Mouse (Mus musculus) kidney, embryonic 16.5 days (tissue): ENCODE measurements around the gene Zbtb45. TPM values are rescaled to one million over a fixed set of nuclear protein-coding genes. Genes with fewer than 3 reads are reported as not detected.
A peak's percentile ranks its signal among the peaks of the same experiment; 100 is the strongest.

Experiments used
- ATAC-seq: fragments of 200-750 bp; cut with Nextera tagmentation; 2 replicates; pipeline ENCODE4 v1.8.0; 2017; ENCODE audit warnings: moderate TSS enrichment; ENCODE audit not compliant: low FRiP score, low TSS enrichment
- H3K27ac ChIP-seq: fragments of 300-500 bp; sonication (generic); 2 replicates; pipeline ENCODE4 v1.5.1; 2014; ENCODE audit warnings: low read length
- H3K27me3 ChIP-seq: fragments of 300-500 bp; sonication (generic); 2 replicates; pipeline ENCODE4 v1.6.1; 2014; ENCODE audit warnings: low read length, control low read depth, mixed read lengths; ENCODE audit not compliant: insufficient read depth
- H3K36me3 ChIP-seq: fragments of 300-500 bp; sonication (generic); 2 replicates; pipeline ENCODE4 v1.6.1; 2014; ENCODE audit warnings: low read length, control low read depth, mixed read lengths; ENCODE audit not compliant: insufficient read depth
- H3K4me1 ChIP-seq: fragments of 300-500 bp; sonication (generic); 2 replicates; pipeline ENCODE4 v1.6.1; 2014; ENCODE audit warnings: low read length, control low read depth, mixed read lengths; ENCODE audit not compliant: insufficient read depth
- H3K4me2 ChIP-seq: fragments of 300-500 bp; sonication (generic); replicated peaks from 2 replicates; pipeline ENCODE4 v1.6.1; 2014; ENCODE audit warnings: low read depth, low read length
- H3K4me3 ChIP-seq: fragments of 300-500 bp; sonication (generic); 2 replicates; pipeline ENCODE4 v1.5.1; 2014; ENCODE audit warnings: mild to moderate bottlenecking, low read length
- H3K9ac ChIP-seq: fragments of 300-500 bp; sonication (generic); replicated peaks from 2 replicates; pipeline ENCODE4 v1.6.1; 2014; ENCODE audit warnings: low read length
- H3K9me3 ChIP-seq: fragments of 300-500 bp; sonication (generic); 2 replicates; pipeline ENCODE4 v1.6.1; 2016; ENCODE audit warnings: low read length, control low read depth
- WGBS: fragments of 180-500 bp; shearing (Covaris S2); extraction: QIAGEN DNeasy Blood & Tissue Kit; methylation state at CpG from one replicate; pipeline ENCODE4 v1.1.7; 2014; 5-methylcytosine and 5-hydroxymethylcytosine counted together
- polyA plus RNA-seq: library from polyadenylated mRNA; unstranded; fragments of >200 nt; fragmentation: Nextera tagmentation; extraction: Ambion mirVana; gene quantifications from 2 replicates; pipeline ENCODE4 v1.2.1, GENCODE M21; 2015

Zbtb45 gene
- polyA plus RNA-seq, 1 experiment from 2014 or later: 28.3 TPM

GRCm38 (mm10) chr7:13035211-13035855 lies 25.5 kb upstream of the Zbtb45 start:
- Histone ChIP-seq H3K9ac (peak overlapping the region; percentile 18; the same call in 1 of the 2 replicates), H3K4me1 (peaks cover 40% of the 10 kb centered on the region), H3K4me3 (no peak overlapping the region), H3K9me3 (no peaks in the 10 kb centered on the region), H3K4me2 (0 out of 2 replicates have a peak overlapping the region, but pooled peaks have one; percentile 86), H3K27me3 (no peaks in the 10 kb centered on the region), H3K36me3 (peaks cover 36% of the 10 kb centered on the region), H3K27ac (peak overlapping the region; percentile 95)
- no peak for ATAC-seq
- 82% methylated on average over 17 of the region's 17 CpGs for WGBS

GRCm38 (mm10) chr7:13034148-13034977 lies 24.5 kb upstream of the Zbtb45 start, which contains the start of gene Chmp2a:
Chmp2a (minus strand) TSS chr7:13034807.
- under 1% methylated on average over 45 of the region's 45 CpGs for WGBS
- H3K9me3 ChIP-seq: no peaks in the 10 kb centered on the region
- peak within 1 kb of the TSS; percentile 95 for H3K27ac ChIP-seq
- peak within 1 kb of the TSS; percentile 87 for H3K9ac ChIP-seq
- H3K27me3 ChIP-seq: no peaks in the 10 kb centered on the region
- H3K4me3 ChIP-seq: peak within 1 kb of the TSS; percentile 66
- ATAC-seq: peak; percentile 81
- peaks cover 39% of the 10 kb centered on the region for H3K4me1 ChIP-seq
- peak within 1 kb of the TSS; percentile 86 for H3K4me2 ChIP-seq
- peaks cover 46% of the 10 kb centered on the region for H3K36me3 ChIP-seq

- Histone ChIP-seq H3K4me1 (peaks cover 31% of the 10 kb centered on the region), H3K27ac (peak overlapping the region; percentile 95), H3K4me3 (peak overlapping the region; percentile 66), H3K9ac (peak overlapping the region; percentile 87), H3K4me2 (peak overlapping the region; percentile 86), H3K27me3 (no peaks in the 10 kb centered on the region), H3K36me3 (peaks cover 54% of the 10 kb centered on the region), H3K9me3 (no peaks in the 10 kb centered on the region)
- WGBS: 36% methylated on average over 13 of the region's 13 CpGs
- ATAC-seq: no peak
Measured at GRCm38 (mm10) chr7:13033451-13034147, 23.8 kb upstream of the Zbtb45 start.

GRCm38 (mm10) chr7:13032541-13032940 lies 22.7 kb upstream of the Zbtb45 start:
- Histone ChIP-seq H3K4me2 (no peak overlapping the region), H3K4me1 (peaks cover 31% of the 10 kb centered on the region), H3K4me3 (no peak overlapping the region), H3K36me3 (peaks cover 64% of the 10 kb centered on the region), H3K27ac (no peak overlapping the region), H3K27me3 (no peaks in the 10 kb centered on the region), H3K9me3 (no peaks in the 10 kb centered on the region), H3K9ac (no peak overlapping the region)
- WGBS: 87% methylated on average over 7 of the region's 7 CpGs
- no peak for ATAC-seq

GRCm38 (mm10) chr7:13031983-13032382 lies 22.1 kb upstream of the Zbtb45 start:
- Histone ChIP-seq H3K4me2 (no peak overlapping the region), H3K9me3 (no peaks in the 10 kb centered on the region), H3K36me3 (peaks cover 70% of the 10 kb centered on the region), H3K27me3 (no peaks in the 10 kb centered on the region), H3K4me3 (no peak overlapping the region), H3K9ac (no peak overlapping the region), H3K4me1 (peaks cover 31% of the 10 kb centered on the region), H3K27ac (no peak overlapping the region)
- 80% methylated on average over 2 of the region's 2 CpGs for WGBS
- no peak for ATAC-seq

- peaks cover 29% of the 10 kb centered on the region for H3K4me1 ChIP-seq
- H3K4me2 ChIP-seq: no peak overlapping the region
- no peak overlapping the region for H3K4me3 ChIP-seq
- WGBS: 72% methylated on average over 5 of the region's 5 CpGs
- no peaks in the 10 kb centered on the region for H3K9me3 ChIP-seq
- H3K9ac ChIP-seq: no peak overlapping the region
- ATAC-seq: no peak
- H3K27me3 ChIP-seq: no peaks in the 10 kb centered on the region
- no peak overlapping the region for H3K27ac ChIP-seq
- H3K36me3 ChIP-seq: peaks cover 78% of the 10 kb centered on the region
Measured at GRCm38 (mm10) chr7:13031069-13031468, 21.2 kb upstream of the Zbtb45 start.

- Histone ChIP-seq H3K4me3 (no peak overlapping the region), H3K9me3 (no peaks in the 10 kb centered on the region), H3K4me2 (no peak overlapping the region), H3K27me3 (no peaks in the 10 kb centered on the region), H3K9ac (no peak overlapping the region), H3K27ac (no peak overlapping the region), H3K4me1 (peaks cover 25% of the 10 kb centered on the region), H3K36me3 (peaks cover 73% of the 10 kb centered on the region)
- ATAC-seq: no peak
- 97% methylated on average over 4 of the region's 4 CpGs for WGBS
Measured at GRCm38 (mm10) chr7:13028986-13029385, 19.2 kb upstream of the Zbtb45 start.

- H3K27me3 ChIP-seq: no peaks in the 10 kb centered on the region
- ATAC-seq: no peak
- H3K4me1 ChIP-seq: peaks cover 15% of the 10 kb centered on the region
- H3K4me3 ChIP-seq: peak overlapping the region; percentile 95
- peak overlapping the region; percentile 100; the same call in 1 of the 2 replicates for H3K27ac ChIP-seq
- H3K4me2 ChIP-seq: peak overlapping the region; percentile 98
- H3K36me3 ChIP-seq: peaks cover 52% of the 10 kb centered on the region
- 29% methylated on average over 4 of the region's 4 CpGs for WGBS
- peak overlapping the region; percentile 98 for H3K9ac ChIP-seq
- H3K9me3 ChIP-seq: no peaks in the 10 kb centered on the region
Measured at GRCm38 (mm10) chr7:13025511-13026112, 15.8 kb upstream of the Zbtb45 start.

- peaks cover 15% of the 10 kb centered on the region for H3K4me1 ChIP-seq
- peak overlapping the region; percentile 98 for H3K9ac ChIP-seq
- H3K27ac ChIP-seq: peak overlapping the region; percentile 100
- H3K9me3 ChIP-seq: no peaks in the 10 kb centered on the region
- H3K27me3 ChIP-seq: no peaks in the 10 kb centered on the region
- peak overlapping the region; percentile 98 for H3K4me2 ChIP-seq
- H3K36me3 ChIP-seq: peaks cover 44% of the 10 kb centered on the region
- ATAC-seq: peak; percentile 62
- 0% methylated on average over 37 of the region's 44 CpGs for WGBS
- H3K4me3 ChIP-seq: peak overlapping the region; percentile 95
Measured at GRCm38 (mm10) chr7:13024805-13025204, 15.0 kb upstream of the Zbtb45 start.
